Mouse (Mus musculus): ENCODE data around the gene Bub1b. TPM values are rescaled to one million over a fixed set of nuclear protein-coding genes. Genes with fewer than 3 reads are reported as not detected.
A peak's percentile ranks its signal among the peaks of the same experiment; 100 is the strongest.

The Bub1b gene
- polyA plus RNA-seq, 1 experiment from 2014 or later: 92.1 TPM

DNA sequence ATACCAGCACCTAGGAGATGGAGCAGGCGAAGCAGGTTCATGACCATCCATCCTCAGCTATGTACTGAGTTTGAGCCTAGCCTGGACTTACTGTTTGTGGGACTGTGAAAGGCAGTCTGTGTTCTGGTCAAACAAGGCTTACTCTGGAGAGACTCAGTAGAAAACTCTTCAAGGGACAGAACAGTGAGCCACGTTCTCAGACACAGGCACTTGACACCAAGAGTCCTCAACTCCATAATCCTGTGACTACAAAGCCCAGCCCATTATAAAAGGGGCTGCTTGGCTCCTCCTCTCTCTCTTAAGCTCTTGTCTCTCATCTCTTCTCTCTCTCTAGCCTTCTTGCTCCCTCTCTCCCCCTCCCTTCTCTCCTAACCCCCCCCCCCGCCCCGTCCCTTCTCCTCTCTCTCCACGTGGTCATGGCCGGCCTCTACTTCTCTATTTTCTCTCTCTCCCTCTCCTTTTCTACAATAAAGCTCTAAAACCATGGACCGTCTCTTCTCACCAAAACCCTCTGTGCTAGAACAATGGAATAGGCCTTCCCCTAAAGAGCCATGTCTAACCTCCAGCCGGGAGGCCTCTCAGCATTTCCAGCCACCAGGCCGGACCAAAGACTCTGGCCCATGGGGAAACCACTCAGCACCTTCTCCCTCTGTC is 25.7 kb upstream of the Bub1b start:
- 53% methylated on average over 9 of the region's 9 CpGs for WGBS
- H3K4me2 ChIP-seq (replicated peaks): no peak overlapping the region

DNA sequence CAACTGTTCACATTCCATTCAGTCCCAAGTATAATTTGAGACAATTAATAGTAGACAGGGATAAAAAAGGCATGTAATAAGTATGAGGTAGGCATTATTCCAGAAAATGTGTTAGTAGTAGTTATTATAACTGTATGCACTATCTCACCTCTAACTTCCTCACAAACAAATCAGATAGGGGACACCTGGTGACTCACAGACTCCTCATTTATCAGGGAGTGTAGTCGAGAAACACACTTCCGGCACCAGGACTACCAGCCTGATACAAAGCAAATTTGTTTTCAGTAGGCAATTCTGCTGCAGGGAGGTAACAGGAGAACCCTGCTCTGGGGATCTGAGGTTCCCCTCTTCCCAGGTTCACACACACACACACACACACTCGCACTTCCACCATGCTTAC is 24.9 kb upstream of the Bub1b start:
- no peak overlapping the region for H3K9ac ChIP-seq (replicated peaks)
- H3K4me2 ChIP-seq (replicated peaks): no peak overlapping the region
- no peak overlapping the region for H3K27ac ChIP-seq (replicated peaks)
- WGBS: 83% methylated on average over 3 of the region's 3 CpGs
- no peak for ATAC-seq (ENCODE audit: low FRiP score, low read depth)
- no peaks in the 10 kb centered on the region for H3K27me3 ChIP-seq
- no peaks in the 10 kb centered on the region for H3K9me3 ChIP-seq
- H3K4me3 ChIP-seq: no peak overlapping the region
- H3K36me3 ChIP-seq: no peaks in the 10 kb centered on the region
- H3K4me1 ChIP-seq: no peaks in the 10 kb centered on the region

More for the DNA sequence above, 25.7 kb upstream of the Bub1b start:
- H3K27me3 ChIP-seq: no peaks in the 10 kb centered on the region
- no peaks in the 10 kb centered on the region for H3K4me1 ChIP-seq
- no peaks in the 10 kb centered on the region for H3K36me3 ChIP-seq
- H3K4me3 ChIP-seq: no peak overlapping the region
- H3K27ac ChIP-seq (replicated peaks): no peak overlapping the region
- ATAC-seq (ENCODE audit: low FRiP score, low read depth): no peak
- no peak overlapping the region for H3K9ac ChIP-seq (replicated peaks)
- H3K9me3 ChIP-seq: no peaks in the 10 kb centered on the region

DNA sequence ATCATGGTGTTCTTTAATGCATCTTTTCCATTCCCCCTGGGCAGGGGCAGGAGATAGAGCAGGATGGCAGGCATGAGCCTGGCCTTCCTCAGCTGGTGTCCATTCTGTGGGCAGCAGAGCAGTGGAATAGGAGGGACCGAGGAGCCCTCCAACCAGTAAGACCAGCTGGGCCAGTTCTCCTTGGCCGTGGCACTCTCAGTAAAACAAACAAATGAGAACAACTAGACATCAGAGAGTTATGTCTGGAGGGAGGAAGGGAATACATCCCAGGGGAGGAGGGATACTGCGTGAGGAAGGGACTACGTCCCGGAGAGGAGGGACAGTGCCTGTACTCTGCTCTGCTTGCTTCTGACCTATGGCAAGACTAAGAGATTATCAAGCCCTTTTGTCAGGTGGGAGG is 12.0 kb upstream of the Bub1b start:
- WGBS: 80% methylated on average over 5 of the region's 5 CpGs
- H3K4me2 ChIP-seq (replicated peaks): no peak overlapping the region
- H3K27me3 ChIP-seq: no peaks in the 10 kb centered on the region
- no peaks in the 10 kb centered on the region for H3K9me3 ChIP-seq
- no peak for ATAC-seq (ENCODE audit: low FRiP score, low read depth)
- H3K4me1 ChIP-seq: no peaks in the 10 kb centered on the region
- H3K9ac ChIP-seq (replicated peaks): no peak overlapping the region
- H3K36me3 ChIP-seq: no peaks in the 10 kb centered on the region
- H3K27ac ChIP-seq (replicated peaks): no peak overlapping the region
- no peak overlapping the region for H3K4me3 ChIP-seq

DNA sequence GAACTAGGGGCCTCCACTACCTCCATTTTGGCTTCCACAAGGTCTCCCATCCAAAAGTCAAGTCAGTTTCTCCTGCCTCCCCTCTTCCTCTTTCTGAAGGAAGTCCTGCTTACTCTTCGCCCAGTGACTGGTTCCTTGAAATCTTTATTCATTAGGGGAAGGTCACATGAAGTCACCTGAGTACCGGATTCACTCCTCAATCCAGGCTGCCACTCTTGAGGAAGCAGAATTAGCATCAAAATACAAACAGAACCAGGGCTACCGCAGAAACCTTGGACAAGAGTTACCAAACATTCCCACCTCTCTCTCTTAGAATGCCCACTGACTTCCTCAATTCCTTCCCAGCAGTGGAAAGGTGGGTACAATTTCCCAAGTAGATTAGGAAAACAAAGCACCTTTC is 10.3 kb upstream of the Bub1b start:
- WGBS: 65% methylated on average over 3 of the region's 3 CpGs
- Histone ChIP-seq H3K27ac (replicated peaks) (no peak overlapping the region), H3K4me2 (replicated peaks) (no peak overlapping the region), H3K9ac (replicated peaks) (no peak overlapping the region), H3K4me1 (no peaks in the 10 kb centered on the region), H3K27me3 (no peaks in the 10 kb centered on the region), H3K4me3 (no peak overlapping the region), H3K9me3 (no peaks in the 10 kb centered on the region), H3K36me3 (no peaks in the 10 kb centered on the region)
- ATAC-seq (ENCODE audit: low FRiP score, low read depth): no peak

DNA sequence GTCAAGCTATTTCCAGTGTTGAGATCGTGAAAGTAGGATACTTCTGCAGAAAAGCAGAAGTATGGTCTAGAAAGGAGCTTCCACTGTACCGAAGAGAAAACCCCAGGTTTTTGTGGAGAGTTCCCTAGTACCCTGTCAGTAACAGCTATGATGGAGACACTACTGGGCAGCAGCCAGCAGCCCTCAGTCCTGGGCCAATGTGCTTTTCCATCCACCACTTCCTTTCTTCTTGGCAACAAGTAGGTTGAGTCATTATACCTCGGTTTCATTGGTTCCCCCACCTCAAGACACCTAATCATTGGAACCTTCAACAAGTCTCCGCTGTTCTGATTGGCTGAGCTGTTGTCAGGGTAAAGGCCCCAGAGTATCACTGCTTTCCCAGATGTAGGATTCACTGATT is 6.9 kb upstream of the Bub1b start:
- no peak overlapping the region for H3K9ac ChIP-seq (replicated peaks)
- H3K27ac ChIP-seq (replicated peaks): no peak overlapping the region
- no peak for ATAC-seq (ENCODE audit: low FRiP score, low read depth)
- H3K9me3 ChIP-seq: no peaks in the 10 kb centered on the region
- no peaks in the 10 kb centered on the region for H3K4me1 ChIP-seq
- H3K36me3 ChIP-seq: no peaks in the 10 kb centered on the region
- no peaks in the 10 kb centered on the region for H3K27me3 ChIP-seq
- 90% methylated on average over 4 of the region's 4 CpGs for WGBS
- no peak overlapping the region for H3K4me3 ChIP-seq
- H3K4me2 ChIP-seq (replicated peaks): no peak overlapping the region

DNA sequence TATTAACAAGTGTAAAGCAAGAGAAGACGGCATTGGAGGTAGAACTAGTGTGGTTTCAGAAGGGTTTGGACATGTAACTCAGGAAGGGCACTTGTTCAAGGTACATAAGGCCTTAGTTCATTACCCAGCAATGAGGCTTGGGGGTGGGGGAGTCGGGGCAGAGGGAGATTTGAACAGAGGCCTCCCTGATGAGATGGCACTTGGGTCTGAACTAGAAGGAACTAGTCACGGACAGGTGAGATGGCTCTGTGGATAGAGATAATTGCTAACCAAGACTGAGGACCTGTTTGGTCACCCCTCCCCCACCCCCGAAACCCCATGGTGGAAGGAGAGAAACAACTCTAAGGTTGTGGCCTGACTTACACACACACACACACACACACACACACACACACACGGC is 1.1 kb downstream of the Bub1b start:
- ATAC-seq (ENCODE audit: low FRiP score, low read depth): no peak

DNA sequence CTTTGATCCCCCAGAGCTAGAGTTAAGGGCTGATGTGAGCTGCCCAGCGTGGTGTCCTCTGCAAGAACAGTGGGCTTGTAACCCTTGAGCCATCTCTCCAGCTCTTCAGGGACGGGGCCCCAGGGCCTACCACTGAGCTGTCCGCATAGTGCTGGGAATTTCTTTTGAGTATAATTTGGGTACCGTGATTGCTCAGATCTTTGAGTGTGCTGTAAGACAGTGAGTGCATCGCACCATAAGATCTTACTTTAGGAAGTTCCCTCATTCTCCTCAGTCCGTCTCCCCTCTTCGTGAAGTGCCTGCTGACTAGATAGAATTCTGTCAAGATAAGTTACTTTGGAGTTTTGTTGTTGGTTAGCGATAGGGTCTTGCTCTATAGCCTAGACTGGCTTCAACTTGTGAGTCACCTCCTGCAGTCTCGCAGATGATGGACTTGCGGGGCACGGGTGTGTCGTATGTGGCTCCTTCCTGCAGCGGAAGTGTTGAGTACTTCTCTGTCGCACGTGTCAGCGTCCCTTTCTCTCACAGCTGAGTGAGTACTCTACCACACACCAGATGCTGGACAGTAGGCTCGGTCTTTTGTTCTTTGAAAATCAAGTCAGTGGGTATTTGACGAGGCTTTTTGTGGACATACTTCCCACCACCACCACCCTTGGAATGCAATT is 3.7 kb downstream of the Bub1b start:
- 88% methylated on average over 18 of the region's 18 CpGs for WGBS
- no peaks in the 10 kb centered on the region for H3K9me3 ChIP-seq
- no peak overlapping the region for H3K4me3 ChIP-seq
- no peak overlapping the region for H3K4me2 ChIP-seq (replicated peaks)
- peaks cover 60% of the 10 kb centered on the region for H3K36me3 ChIP-seq
- ATAC-seq (ENCODE audit: low FRiP score, low read depth): no peak
- H3K4me1 ChIP-seq: peaks cover 25% of the 10 kb centered on the region
- no peaks in the 10 kb centered on the region for H3K27me3 ChIP-seq
- H3K9ac ChIP-seq (replicated peaks): no peak overlapping the region; the same call in 1 of the 2 replicates
- no peak overlapping the region for H3K27ac ChIP-seq (replicated peaks)

More for the DNA sequence above, 1.1 kb downstream of the Bub1b start:
- no peaks in the 10 kb centered on the region for H3K9me3 ChIP-seq
- H3K4me1 ChIP-seq: peaks cover 25% of the 10 kb centered on the region
- no peak overlapping the region for H3K27ac ChIP-seq (replicated peaks)
- peak overlapping the region; percentile 77 for H3K4me2 ChIP-seq (replicated peaks)
- peak overlapping the region; percentile 76 for H3K9ac ChIP-seq (replicated peaks)
- H3K27me3 ChIP-seq: no peaks in the 10 kb centered on the region
- 37% methylated on average over 4 of the region's 5 CpGs for WGBS
- peak overlapping the region; percentile 71 for H3K4me3 ChIP-seq
- H3K36me3 ChIP-seq: peaks cover 36% of the 10 kb centered on the region

DNA sequence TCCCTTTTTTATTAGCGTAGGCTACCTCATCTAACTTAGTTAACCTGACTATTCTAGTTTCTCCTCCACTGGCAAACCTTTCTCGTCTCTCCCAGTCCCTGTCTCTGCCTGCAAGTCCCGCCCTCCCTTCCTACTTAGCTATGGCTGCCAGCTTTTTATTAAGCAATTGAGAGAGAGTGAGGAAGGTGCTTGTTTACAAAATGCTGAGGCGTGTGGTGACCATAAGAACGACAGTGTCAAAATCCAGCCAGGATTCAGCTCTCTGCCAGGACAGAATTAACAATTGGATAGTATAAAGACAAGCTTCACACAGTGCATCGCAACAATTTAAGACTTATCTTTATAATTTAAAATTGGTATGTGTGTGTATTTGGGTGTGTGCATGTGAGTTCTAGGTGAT is 6.1 kb downstream of the Bub1b start:
- Histone ChIP-seq H3K9ac (replicated peaks) (no peak overlapping the region), H3K27me3 (no peaks in the 10 kb centered on the region), H3K4me3 (no peak overlapping the region), H3K4me1 (peaks cover 17% of the 10 kb centered on the region), H3K27ac (replicated peaks) (no peak overlapping the region), H3K9me3 (no peaks in the 10 kb centered on the region), H3K36me3 (peaks cover 73% of the 10 kb centered on the region), H3K4me2 (replicated peaks) (no peak overlapping the region)
- 96% methylated on average over 6 of the region's 6 CpGs for WGBS
- no peak for ATAC-seq (ENCODE audit: low FRiP score, low read depth)

DNA sequence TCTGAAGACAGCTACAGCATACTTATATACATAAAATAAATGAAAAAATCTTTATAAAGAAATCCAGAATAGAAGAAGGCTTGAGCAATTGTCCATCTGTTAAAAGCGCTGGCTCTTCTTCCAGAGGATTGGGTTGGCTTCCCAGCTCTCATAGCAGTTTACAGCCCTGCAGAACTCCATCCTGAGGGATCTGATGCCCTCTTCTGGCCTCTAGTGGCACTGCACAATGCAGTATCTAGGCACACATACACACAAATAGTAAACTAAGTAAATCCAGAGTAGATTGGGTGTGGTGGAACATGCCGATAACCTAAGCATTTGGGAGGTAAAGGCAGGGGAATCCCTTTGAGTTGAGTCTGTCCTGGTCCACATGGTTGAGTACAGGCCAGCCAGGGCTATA is 8.0 kb downstream of the Bub1b start:
- H3K36me3 ChIP-seq: peaks cover 76% of the 10 kb centered on the region
- H3K4me2 ChIP-seq (replicated peaks): no peak overlapping the region
- H3K4me3 ChIP-seq: no peak overlapping the region
- H3K27ac ChIP-seq (replicated peaks): no peak overlapping the region
- H3K4me1 ChIP-seq: 0 out of 2 replicates have a peak, but pooled peaks cover 1% of the 10 kb centered on the region
- no peaks in the 10 kb centered on the region for H3K9me3 ChIP-seq
- ATAC-seq (ENCODE audit: low FRiP score, low read depth): no peak
- WGBS: 81% methylated on average over 2 of the region's 2 CpGs
- H3K27me3 ChIP-seq: no peaks in the 10 kb centered on the region
- no peak overlapping the region for H3K9ac ChIP-seq (replicated peaks)

DNA sequence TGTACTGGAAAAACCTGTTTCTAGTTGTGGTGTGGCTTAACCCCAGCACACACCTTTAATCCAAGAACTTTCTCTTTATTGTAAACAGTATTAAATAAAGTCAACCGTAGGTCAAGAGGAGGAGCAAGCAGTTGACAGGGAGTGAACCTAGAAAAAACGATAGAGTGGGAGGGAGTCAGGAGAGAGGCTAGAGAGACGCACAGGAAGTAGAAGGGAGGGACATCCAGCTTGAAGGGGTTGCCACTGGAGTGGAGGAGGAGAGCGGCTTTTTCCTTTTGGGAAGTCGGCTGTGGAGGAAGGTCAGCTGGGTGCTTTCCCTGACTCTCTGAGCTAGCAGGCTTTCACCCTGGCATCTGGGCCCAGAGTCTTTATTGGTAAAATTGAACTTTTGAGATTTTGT is 9.0 kb downstream of the Bub1b start:
- 87% methylated on average over 5 of the region's 5 CpGs for WGBS
- no peak for ATAC-seq (ENCODE audit: low FRiP score, low read depth)
- no peak overlapping the region for H3K27ac ChIP-seq (replicated peaks)
- no peaks in the 10 kb centered on the region for H3K4me1 ChIP-seq
- no peak overlapping the region for H3K9ac ChIP-seq (replicated peaks)
- no peak overlapping the region for H3K4me3 ChIP-seq
- H3K9me3 ChIP-seq: no peaks in the 10 kb centered on the region
- no peaks in the 10 kb centered on the region for H3K27me3 ChIP-seq
- no peak overlapping the region for H3K4me2 ChIP-seq (replicated peaks)
- peaks cover 71% of the 10 kb centered on the region for H3K36me3 ChIP-seq

DNA sequence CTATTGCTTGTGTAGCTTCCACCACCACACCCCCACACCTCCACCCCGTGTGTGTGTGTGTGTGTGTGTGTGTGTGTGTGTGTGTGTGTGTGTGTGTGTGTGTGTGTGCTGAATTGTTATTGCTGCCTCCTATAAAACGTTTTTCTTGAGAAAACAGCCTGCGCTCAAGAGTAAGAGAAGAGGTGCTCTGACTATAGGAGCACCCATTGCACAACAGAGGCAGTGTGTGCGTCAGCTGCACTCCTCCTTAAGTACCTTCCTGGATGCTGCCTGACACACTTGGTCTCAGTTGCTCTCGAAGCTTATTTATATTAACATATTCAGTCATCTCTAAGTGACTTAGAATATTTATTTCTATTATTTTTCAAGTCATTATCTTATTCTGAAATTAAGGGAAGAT is 20.0 kb downstream of the Bub1b start:
- ATAC-seq (ENCODE audit: low FRiP score, low read depth): no peak
- H3K27me3 ChIP-seq: no peaks in the 10 kb centered on the region
- no peaks in the 10 kb centered on the region for H3K9me3 ChIP-seq
- WGBS: 95% methylated on average over 5 of the region's 5 CpGs
- no peak overlapping the region for H3K4me3 ChIP-seq
- H3K36me3 ChIP-seq: peaks cover 91% of the 10 kb centered on the region
- H3K4me1 ChIP-seq: no peaks in the 10 kb centered on the region
- H3K4me2 ChIP-seq (replicated peaks): no peak overlapping the region
- H3K27ac ChIP-seq (replicated peaks): no peak overlapping the region
- H3K9ac ChIP-seq (replicated peaks): no peak overlapping the region

DNA sequence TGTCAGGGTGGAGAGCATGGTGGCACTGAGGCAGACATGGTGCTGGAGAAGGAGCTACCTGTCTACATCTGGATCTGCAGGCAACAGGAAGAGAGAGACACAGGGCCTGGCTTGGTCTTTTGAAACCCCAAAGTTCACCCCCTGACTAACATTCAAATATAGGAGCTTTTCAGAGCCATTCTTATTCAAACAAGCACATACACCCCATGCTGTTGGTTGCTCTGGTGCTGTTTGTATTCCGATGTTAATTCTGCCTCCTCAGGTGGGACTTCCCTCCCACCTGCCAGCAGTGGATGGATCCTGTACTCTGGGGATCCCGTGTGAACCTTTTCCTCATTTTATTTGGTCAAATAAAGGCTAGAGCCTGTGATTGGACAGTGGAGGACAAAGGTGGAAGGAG is 22.1 kb downstream of the Bub1b start:
- Histone ChIP-seq H3K27ac (replicated peaks) (no peak overlapping the region), H3K36me3 (peaks cover 86% of the 10 kb centered on the region), H3K4me2 (replicated peaks) (no peak overlapping the region), H3K4me3 (no peak overlapping the region), H3K9ac (replicated peaks) (no peak overlapping the region), H3K27me3 (no peaks in the 10 kb centered on the region), H3K4me1 (no peaks in the 10 kb centered on the region), H3K9me3 (no peaks in the 10 kb centered on the region)
- ATAC-seq (ENCODE audit: low FRiP score, low read depth): no peak
- 72% methylated on average over 2 of the region's 2 CpGs for WGBS

DNA sequence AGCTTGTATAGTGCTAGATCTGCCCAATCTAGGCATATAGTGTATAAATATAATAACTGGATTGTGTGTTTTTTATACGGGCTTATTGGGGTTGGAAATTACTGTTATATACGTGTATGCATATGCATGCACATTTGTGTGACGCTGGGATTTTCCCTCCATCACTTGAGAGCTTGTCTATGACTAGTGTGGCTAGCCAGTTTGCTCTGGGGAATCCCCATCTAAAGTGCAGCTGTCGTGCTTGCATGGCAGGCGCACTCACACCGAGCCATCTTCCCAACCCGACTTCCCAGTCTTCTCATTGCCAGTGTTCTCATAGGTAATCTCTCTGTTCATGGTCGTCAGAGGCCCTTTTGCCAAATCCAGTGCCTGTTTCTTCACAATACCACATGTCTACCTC is 22.6 kb downstream of the Bub1b start:
- Histone ChIP-seq H3K4me1 (no peaks in the 10 kb centered on the region), H3K36me3 (peaks cover 81% of the 10 kb centered on the region)
- no peak for ATAC-seq (ENCODE audit: low FRiP score, low read depth)

More for the DNA sequence above, 22.6 kb downstream of the Bub1b start:
- H3K9ac ChIP-seq (replicated peaks): no peak overlapping the region
- no peaks in the 10 kb centered on the region for H3K27me3 ChIP-seq
- 87% methylated on average over 8 of the region's 8 CpGs for WGBS
- no peak overlapping the region for H3K27ac ChIP-seq (replicated peaks)
- no peaks in the 10 kb centered on the region for H3K9me3 ChIP-seq
- H3K4me3 ChIP-seq: no peak overlapping the region
- no peak overlapping the region for H3K4me2 ChIP-seq (replicated peaks)
